Mouse (Mus musculus) ES-E14 (cell line): ENCODE results near the gene Plcd3.

ENCODE experiments used
- CHD2 ChIP-seq: IDR thresholded peaks from 2 replicates; pipeline ENCODE4 v1.6.1; 2014; ENCODE audit warnings: mild to moderate bottlenecking, low read depth, low read length, inconsistent platforms
- HCFC1 ChIP-seq: IDR thresholded peaks from 2 replicates; pipeline ENCODE4 v1.6.1; 2012; ENCODE audit warnings: low read length, inconsistent platforms, borderline replicate concordance; ENCODE audit not compliant: insufficient read depth
- MAFK ChIP-seq: IDR thresholded peaks from 2 replicates; pipeline ENCODE4 v1.6.1; 2014; ENCODE audit warnings: mild to moderate bottlenecking, low read depth, low read length, inconsistent platforms; ENCODE audit not compliant: insufficient read depth
- ZC3H11A ChIP-seq: IDR thresholded peaks from 2 replicates; pipeline ENCODE4 v1.6.1; 2012; ENCODE audit warnings: low read depth, mild to moderate bottlenecking, inconsistent platforms, low read length, borderline replicate concordance
- ZNF384 ChIP-seq: IDR thresholded peaks from 2 replicates; pipeline ENCODE4 v1.6.1; 2012; ENCODE audit warnings: low read depth, low read length, inconsistent platforms

GRCm38 (mm10) chr11:103131701-103132575 is 30.5 kb upstream of the Plcd3 start, which contains the start of gene Hexim2:
- no peak for TF ChIP-seq ZC3H11A
- no peak for TF ChIP-seq MAFK
- TF ChIP-seq HCFC1 = no peak
- peak; percentile 48; the same call in 1 of the 2 replicates for TF ChIP-seq ZNF384
- 0 out of 2 replicates have a peak, but pooled peaks have one; percentile 25 for TF ChIP-seq CHD2
